In the genomic region with DNA sequence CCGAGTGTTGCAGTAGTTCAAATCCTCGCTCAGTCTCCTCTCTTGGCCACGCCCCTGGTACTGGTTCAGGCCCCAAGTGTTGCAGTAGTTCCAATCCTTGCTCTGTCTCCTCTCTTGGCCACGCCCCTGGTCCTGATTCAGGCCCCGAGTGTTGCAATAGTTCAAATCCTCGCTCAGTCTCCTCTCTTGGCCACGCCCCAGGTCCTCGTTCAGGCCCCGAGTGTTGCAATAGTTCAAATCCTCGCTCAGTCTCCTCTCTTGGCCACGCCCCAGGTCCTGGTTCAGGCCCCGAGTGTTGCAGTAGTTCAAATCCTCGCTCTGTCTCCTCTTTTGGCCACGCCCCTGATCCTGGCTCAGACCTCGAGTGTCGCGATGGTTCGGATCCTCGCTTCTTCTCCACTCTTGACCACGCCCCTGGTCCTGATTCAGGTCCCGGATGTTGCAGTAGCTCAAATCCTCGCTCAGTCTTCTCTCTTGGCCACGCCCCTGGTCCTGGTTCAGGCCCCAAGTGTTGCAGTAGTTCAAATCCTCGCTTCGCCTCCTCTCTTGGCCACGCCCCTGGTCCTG, we compare ENCODE assay signal across 8 mouse cellular contexts. TPM values are rescaled to one million over a fixed set of nuclear protein-coding genes. Genes with fewer than 3 reads are reported as not detected.
DNase-seq lines count a peak whose midpoint lies in the region; ATAC-seq and TF ChIP-seq lines count a peak whose summit lies in the region.

No protein-coding gene starts in this region.

- WGBS in hindbrain, embryonic 12.5 days, result 13% methylated on average over 26 of the region's 26 CpGs
- WGBS in liver, postnatal 0 days (ENCODE audit: insufficient replicate concordance), result 26% methylated on average over 26 of the region's 26 CpGs
- 17% methylated on average over 26 of the region's 26 CpGs for WGBS in stomach, embryonic 15.5 days

- no peak overlapping the region for H3K27ac ChIP-seq in hindbrain, embryonic 12.5 days
- peak overlapping the region; percentile 74 for H3K27ac ChIP-seq in liver, postnatal 0 days (ENCODE audit: low read depth)
- H3K27ac ChIP-seq in stomach, embryonic 15.5 days, result peak overlapping the region; percentile 67; the same call in 1 of the 2 replicates

- peak; percentile 29 for DNase-seq in cerebellum, adult 9-11 months
- DNase-seq in cerebellum, adult 11 months, result no peak
- DNase-seq in NIH3T3 (ENCODE audit: low read depth), result peak; percentile 9
- peak; percentile 51 for DNase-seq in liver, postnatal 0 days
- no peak for DNase-seq in right cerebral cortex, postnatal 25 days
- DNase-seq in natural killer cell, adult 2 months (ENCODE audit: low spot score in 2 of 2), result no peak

- H3K4me2 ChIP-seq in hindbrain, embryonic 12.5 days (replicated peaks), result peak overlapping the region; percentile 54; the same call in 1 of the 2 replicates
- peak overlapping the region; percentile 61 for H3K4me2 ChIP-seq in liver, postnatal 0 days (ENCODE audit: low read depth, low read length)
- H3K4me2 ChIP-seq in stomach, embryonic 15.5 days, result peak overlapping the region; percentile 58

- no peak overlapping the region for H3K9ac ChIP-seq in hindbrain, embryonic 12.5 days
- H3K9ac ChIP-seq in liver, postnatal 0 days (replicated peaks), result no peak overlapping the region
- H3K9ac ChIP-seq in stomach, embryonic 15.5 days, result no peak overlapping the region

- H3K27me3 ChIP-seq in hindbrain, embryonic 12.5 days, result peaks cover 17% of the 10 kb centered on the region
- H3K27me3 ChIP-seq in liver, postnatal 0 days (ENCODE audit: insufficient read depth, low read length), result no peaks in the 10 kb centered on the region
- H3K27me3 ChIP-seq in stomach, embryonic 15.5 days (replicated peaks), result no peaks in the 10 kb centered on the region

- H3K9me3 ChIP-seq in hindbrain, embryonic 12.5 days (replicated peaks), result no peaks in the 10 kb centered on the region
- peaks cover 11% of the 10 kb centered on the region for H3K9me3 ChIP-seq in liver, postnatal 0 days (ENCODE audit: low read length)
- H3K9me3 ChIP-seq in stomach, embryonic 15.5 days, result no peaks in the 10 kb centered on the region

- 0 out of 2 replicates have a peak overlapping the region, but pooled peaks have one; percentile 32 for H3K4me3 ChIP-seq in hindbrain, embryonic 12.5 days
- H3K4me3 ChIP-seq in liver, postnatal 0 days (ENCODE audit: low read depth, low read length), result peak overlapping the region; percentile 34
- peak overlapping the region; percentile 37 for H3K4me3 ChIP-seq in stomach, embryonic 15.5 days (replicated peaks)

- no peak for TF ChIP-seq EP300 in liver, postnatal 0 days (IDR thresholded peaks at IDR 0.05; ENCODE audit: low read depth)

- no peak for TF ChIP-seq CTCF in liver, postnatal 0 days (IDR thresholded peaks at IDR 0.05; ENCODE audit: low read depth)

- ATAC-seq in hindbrain, embryonic 12.5 days (ENCODE audit: low FRiP score), result no peak
- no peak for ATAC-seq in liver, postnatal 0 days
- no peak for ATAC-seq in stomach, embryonic 15.5 days (ENCODE audit: insufficient read depth, low FRiP score, low read depth)

- H3K4me1 ChIP-seq in hindbrain, embryonic 12.5 days, result 0 out of 2 replicates have a peak, but pooled peaks cover 9% of the 10 kb centered on the region
- peaks cover 4% of the 10 kb centered on the region; the same call in 1 of the 2 replicates for H3K4me1 ChIP-seq in liver, postnatal 0 days (ENCODE audit: insufficient read depth)
- H3K4me1 ChIP-seq in stomach, embryonic 15.5 days, result peaks cover 11% of the 10 kb centered on the region

- no peaks in the 10 kb centered on the region for H3K36me3 ChIP-seq in hindbrain, embryonic 12.5 days
- no peaks in the 10 kb centered on the region for H3K36me3 ChIP-seq in liver, postnatal 0 days (replicated peaks; ENCODE audit: insufficient read depth, low read length)
- no peaks in the 10 kb centered on the region for H3K36me3 ChIP-seq in stomach, embryonic 15.5 days

RNA-seq across cellular contexts. Expression of a gene that starts 1.6 kb away (rescaled TPM):
- polyA plus RNA-seq in hindbrain, embryonic 12.5 days (2016; fragmentation: Nextera tagmentation; extraction: Ambion mirVana), result 0.72 and 1.0 TPM in 2 replicates
- polyA plus RNA-seq in liver, postnatal 0 days (2015; fragmentation: Nextera tagmentation; extraction: Ambion mirVana), result 0.09 and 0.17 TPM in 2 replicates
- polyA plus RNA-seq in stomach, embryonic 15.5 days (2015; fragmentation: Nextera tagmentation; extraction: Ambion mirVana), result 0.60 and 1.2 TPM in 2 replicates

RNA-seq across cellular contexts. Expression of a gene that starts 20.0 kb away (rescaled TPM):
- polyA plus RNA-seq in hindbrain, embryonic 12.5 days (2016; fragmentation: Nextera tagmentation; extraction: Ambion mirVana), result 1.2 and 1.6 TPM in 2 replicates
- polyA plus RNA-seq in liver, postnatal 0 days (2015; fragmentation: Nextera tagmentation; extraction: Ambion mirVana), result 0.90 and 1.4 TPM in 2 replicates
- polyA plus RNA-seq in stomach, embryonic 15.5 days (2015; fragmentation: Nextera tagmentation; extraction: Ambion mirVana), result 1.6 and 1.9 TPM in 2 replicates

RNA-seq across cellular contexts. Expression of a gene that starts 25.8 kb away (rescaled TPM):
- polyA plus RNA-seq in hindbrain, embryonic 12.5 days (2016; fragmentation: Nextera tagmentation; extraction: Ambion mirVana), result 81.9 and 83.4 TPM in 2 replicates
- polyA plus RNA-seq in liver, postnatal 0 days (2015; fragmentation: Nextera tagmentation; extraction: Ambion mirVana), result 45.0 and 46.8 TPM in 2 replicates
- 83.7 and 85.8 TPM in 2 replicates for polyA plus RNA-seq in stomach, embryonic 15.5 days (2015; fragmentation: Nextera tagmentation; extraction: Ambion mirVana)

RNA-seq across cellular contexts. Expression of a gene that starts 31.8 kb away (rescaled TPM):
- polyA plus RNA-seq in hindbrain, embryonic 12.5 days (2016; fragmentation: Nextera tagmentation; extraction: Ambion mirVana), result 285 and 288 TPM in 2 replicates
- polyA plus RNA-seq in liver, postnatal 0 days (2015; fragmentation: Nextera tagmentation; extraction: Ambion mirVana), result 143 TPM in 2 replicates
- 225 and 237 TPM in 2 replicates for polyA plus RNA-seq in stomach, embryonic 15.5 days (2015; fragmentation: Nextera tagmentation; extraction: Ambion mirVana)

RNA-seq across cellular contexts. Expression of a gene that starts 36.0 kb away (rescaled TPM):
- polyA plus RNA-seq in hindbrain, embryonic 12.5 days (2016; fragmentation: Nextera tagmentation; extraction: Ambion mirVana), result 1.8 and 2.4 TPM in 2 replicates
- polyA plus RNA-seq in liver, postnatal 0 days (2015; fragmentation: Nextera tagmentation; extraction: Ambion mirVana), result 1.9 and 3.3 TPM in 2 replicates
- polyA plus RNA-seq in stomach, embryonic 15.5 days (2015; fragmentation: Nextera tagmentation; extraction: Ambion mirVana), result 67.4 and 70.6 TPM in 2 replicates

Comparison
In these comparisons a context has a peak if more than half of its experiments do, and no peak if none do; other contexts are left out.
1. DNase-seq: peak in cerebellum, adult 9-11 months (single experiment), NIH3T3 (single experiment) and liver, postnatal 0 days (single experiment); none in cerebellum, adult 11 months (single experiment), right cerebral cortex, postnatal 25 days (single experiment) and natural killer cell, adult 2 months (0 of 2).
2. Peak in every context shown above with its lines, with median percentiles within 50 percentile points of each other: H3K4me2 ChIP-seq and H3K4me3 ChIP-seq.